Mouse (Mus musculus): ENCODE results near the gene Gpr55. TPM values are rescaled to one million over a fixed set of nuclear protein-coding genes. Genes with fewer than 3 reads are reported as not detected.

Gene Gpr55
- polyA plus RNA-seq, 1 experiment from 2014 or later: 0.05 TPM

DNA sequence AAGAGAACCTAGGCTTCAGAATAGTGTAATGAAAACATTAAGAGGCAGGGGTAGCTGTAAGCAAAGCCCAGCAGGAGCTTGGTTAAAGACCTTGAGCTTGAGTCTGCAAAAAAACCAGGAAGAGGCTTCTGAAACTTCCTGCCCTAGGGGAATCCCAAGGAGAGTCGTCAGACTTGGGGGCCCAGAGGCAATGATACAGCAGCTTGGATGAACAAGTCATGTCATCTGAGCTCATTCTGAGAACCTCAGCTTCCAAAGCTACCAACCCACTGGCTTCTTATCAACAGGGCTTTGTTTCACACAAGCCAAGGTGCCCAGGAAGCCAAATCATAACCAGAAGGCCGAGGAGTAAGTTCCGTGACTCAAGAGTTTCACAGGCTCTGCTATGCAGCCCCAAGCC, 25.0 kb upstream of the Gpr55 start:
- Histone ChIP-seq H3K27ac (no peak overlapping the region), H3K27me3 (no peaks in the 10 kb centered on the region), H3K4me3 (replicated peaks) (no peak overlapping the region), H3K4me2 (no peak overlapping the region), H3K4me1 (replicated peaks) (0 out of 2 replicates have a peak, but pooled peaks cover 3% of the 10 kb centered on the region), H3K9me3 (replicated peaks) (no peaks in the 10 kb centered on the region), H3K9ac (no peak overlapping the region), H3K36me3 (no peaks in the 10 kb centered on the region)
- WGBS (ENCODE audit: insufficient replicate concordance): 55% methylated on average over 3 of the region's 3 CpGs
- ATAC-seq (ENCODE audit: low read depth) (no peak), DNase-seq (no peak)

DNA sequence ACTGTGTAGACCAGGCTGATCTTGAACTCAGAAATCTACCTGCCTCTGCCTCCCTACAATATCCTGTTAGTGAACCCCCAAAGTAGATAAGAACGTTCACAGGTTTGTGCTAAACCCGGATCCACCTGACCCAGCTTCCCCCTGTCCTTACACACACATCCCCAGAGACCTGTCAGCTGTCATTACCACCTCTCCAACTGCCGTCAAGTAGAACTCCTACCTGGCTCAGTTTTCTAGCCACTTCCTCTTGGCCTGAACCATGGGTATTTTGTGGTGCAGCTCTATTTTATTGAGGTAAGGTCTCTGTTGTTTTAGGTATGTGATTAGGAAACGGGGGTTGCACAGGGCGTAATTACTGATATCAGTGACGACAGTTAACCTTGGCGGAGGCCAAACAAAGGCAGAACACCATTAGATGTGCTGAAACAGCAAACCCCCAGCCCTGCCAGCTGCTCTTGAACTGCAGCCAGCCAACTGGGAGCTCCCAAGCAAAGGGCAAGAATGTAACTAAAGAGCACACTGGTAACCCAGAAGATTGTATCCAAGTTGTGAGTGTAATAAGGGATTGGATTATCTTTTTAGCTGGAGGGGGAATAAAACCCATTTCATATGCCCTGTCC, 21.0 kb upstream of the Gpr55 start:
- H3K27ac ChIP-seq: no peak overlapping the region
- no peak for ATAC-seq (ENCODE audit: low read depth)

DNA sequence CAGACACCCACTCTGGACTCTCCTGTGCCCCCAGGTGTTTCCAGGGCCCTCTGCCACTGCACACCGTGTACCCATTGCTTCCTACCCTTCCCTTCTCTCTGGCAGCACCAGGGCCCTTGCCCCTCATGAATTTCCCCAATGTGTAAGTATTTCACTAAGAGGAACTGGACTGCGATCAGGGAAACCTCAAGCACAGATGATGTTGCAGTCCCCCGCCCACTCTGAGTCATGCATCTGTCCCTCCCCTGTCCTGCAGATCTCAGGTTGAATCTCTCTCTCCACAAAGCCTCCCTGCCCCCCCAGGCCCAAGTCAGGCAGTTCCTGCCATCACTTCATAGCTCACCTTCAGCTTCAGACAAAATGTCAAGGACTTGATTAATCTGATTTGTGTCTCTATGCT, 16.9 kb upstream of the Gpr55 start:
- H3K27ac ChIP-seq: no peak overlapping the region
- no peaks in the 10 kb centered on the region for H3K36me3 ChIP-seq
- WGBS (ENCODE audit: insufficient replicate concordance): 15% methylated on average over 3 of the region's 3 CpGs
- H3K27me3 ChIP-seq: no peaks in the 10 kb centered on the region
- no peak overlapping the region for H3K9ac ChIP-seq
- DNase-seq: no peak
- no peak overlapping the region for H3K4me2 ChIP-seq
- H3K4me1 ChIP-seq (replicated peaks): no peaks in the 10 kb centered on the region
- no peaks in the 10 kb centered on the region for H3K9me3 ChIP-seq (replicated peaks)
- no peak overlapping the region for H3K4me3 ChIP-seq (replicated peaks)
- ATAC-seq (ENCODE audit: low read depth): no peak

More for the DNA sequence above, 21.0 kb upstream of the Gpr55 start:
- DNase-seq: no peak
- no peaks in the 10 kb centered on the region for H3K36me3 ChIP-seq
- H3K9me3 ChIP-seq (replicated peaks): no peaks in the 10 kb centered on the region
- H3K9ac ChIP-seq: no peak overlapping the region
- no peak overlapping the region for H3K4me3 ChIP-seq (replicated peaks)
- WGBS (ENCODE audit: insufficient replicate concordance): 32% methylated on average over 7 of the region's 7 CpGs
- no peak overlapping the region for H3K4me2 ChIP-seq
- H3K27me3 ChIP-seq: no peaks in the 10 kb centered on the region
- no peaks in the 10 kb centered on the region for H3K4me1 ChIP-seq (replicated peaks)

GRCm38 (mm10) chr1:85973468-85973877, 12.7 kb upstream of the Gpr55 start:
- DNase-seq (no peak), ATAC-seq (ENCODE audit: low read depth) (no peak)
- H3K27me3 ChIP-seq: no peaks in the 10 kb centered on the region
- no peaks in the 10 kb centered on the region for H3K9me3 ChIP-seq (replicated peaks)
- H3K36me3 ChIP-seq: no peaks in the 10 kb centered on the region
- H3K9ac ChIP-seq: no peak overlapping the region
- H3K4me2 ChIP-seq: no peak overlapping the region
- 64% methylated on average over 2 of the region's 2 CpGs for WGBS (ENCODE audit: insufficient replicate concordance)
- H3K4me1 ChIP-seq (replicated peaks): no peaks in the 10 kb centered on the region
- H3K27ac ChIP-seq: no peak overlapping the region
- H3K4me3 ChIP-seq (replicated peaks): no peak overlapping the region

GRCm38 (mm10) chr1:85972341-85972740, 11.5 kb upstream of the Gpr55 start:
- H3K36me3 ChIP-seq: no peaks in the 10 kb centered on the region
- WGBS (ENCODE audit: insufficient replicate concordance): 60% methylated on average over 3 of the region's 3 CpGs
- H3K4me1 ChIP-seq (replicated peaks): no peaks in the 10 kb centered on the region
- no peaks in the 10 kb centered on the region for H3K27me3 ChIP-seq
- H3K9me3 ChIP-seq (replicated peaks): no peaks in the 10 kb centered on the region
- H3K27ac ChIP-seq: no peak overlapping the region
- ATAC-seq (ENCODE audit: low read depth) (no peak), DNase-seq (no peak)
- H3K9ac ChIP-seq: no peak overlapping the region
- no peak overlapping the region for H3K4me3 ChIP-seq (replicated peaks)
- no peak overlapping the region for H3K4me2 ChIP-seq

GRCm38 (mm10) chr1:85971070-85971469, 10.3 kb upstream of the Gpr55 start:
- H3K4me2 ChIP-seq: no peak overlapping the region
- H3K4me3 ChIP-seq (replicated peaks): no peak overlapping the region
- no peaks in the 10 kb centered on the region for H3K27me3 ChIP-seq
- no peak for DNase-seq
- no peaks in the 10 kb centered on the region for H3K4me1 ChIP-seq (replicated peaks)
- no peaks in the 10 kb centered on the region for H3K36me3 ChIP-seq
- no peak overlapping the region for H3K27ac ChIP-seq
- WGBS (ENCODE audit: insufficient replicate concordance): 71% methylated on average over 3 of the region's 3 CpGs
- H3K9me3 ChIP-seq (replicated peaks): no peaks in the 10 kb centered on the region
- no peak for ATAC-seq (ENCODE audit: low read depth)
- H3K9ac ChIP-seq: no peak overlapping the region

GRCm38 (mm10) chr1:85969519-85969918, 8.7 kb upstream of the Gpr55 start:
- ATAC-seq (ENCODE audit: low read depth) (no peak), DNase-seq (no peak)
- Histone ChIP-seq H3K4me2 (no peak overlapping the region), H3K36me3 (no peaks in the 10 kb centered on the region), H3K9ac (no peak overlapping the region), H3K27ac (no peak overlapping the region), H3K9me3 (replicated peaks) (no peaks in the 10 kb centered on the region), H3K27me3 (no peaks in the 10 kb centered on the region), H3K4me3 (replicated peaks) (no peak overlapping the region), H3K4me1 (replicated peaks) (no peaks in the 10 kb centered on the region)
- 53% methylated on average over 1 of the region's 1 CpGs for WGBS (ENCODE audit: insufficient replicate concordance)

DNA sequence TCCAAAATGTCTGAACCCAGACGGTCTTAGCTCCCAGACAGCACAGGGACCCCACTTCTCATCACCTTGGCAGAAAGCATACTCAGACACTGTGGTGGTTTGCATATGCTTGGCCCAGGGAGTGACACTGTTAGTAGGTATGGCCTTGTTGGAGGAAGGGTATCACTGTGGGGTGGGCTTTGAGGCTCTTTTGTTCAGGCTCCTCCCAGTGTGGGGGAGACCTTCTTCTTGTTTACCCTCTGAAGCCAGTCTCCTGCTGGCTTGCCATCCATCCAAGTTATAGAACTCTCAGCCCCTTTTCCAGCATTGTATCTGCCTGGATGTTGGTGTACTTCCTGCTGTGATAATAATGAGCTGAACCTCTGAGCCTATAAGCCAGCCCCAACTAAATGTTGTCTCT, 8.3 kb upstream of the Gpr55 start:
- Histone ChIP-seq H3K36me3 (no peaks in the 10 kb centered on the region), H3K4me3 (replicated peaks) (no peak overlapping the region), H3K27me3 (no peaks in the 10 kb centered on the region), H3K4me2 (no peak overlapping the region), H3K9me3 (replicated peaks) (no peaks in the 10 kb centered on the region), H3K4me1 (replicated peaks) (no peaks in the 10 kb centered on the region), H3K9ac (no peak overlapping the region), H3K27ac (no peak overlapping the region)
- DNase-seq (no peak), ATAC-seq (ENCODE audit: low read depth) (no peak)
- WGBS (ENCODE audit: insufficient replicate concordance): 70% methylated on average over 1 of the region's 1 CpGs

DNA sequence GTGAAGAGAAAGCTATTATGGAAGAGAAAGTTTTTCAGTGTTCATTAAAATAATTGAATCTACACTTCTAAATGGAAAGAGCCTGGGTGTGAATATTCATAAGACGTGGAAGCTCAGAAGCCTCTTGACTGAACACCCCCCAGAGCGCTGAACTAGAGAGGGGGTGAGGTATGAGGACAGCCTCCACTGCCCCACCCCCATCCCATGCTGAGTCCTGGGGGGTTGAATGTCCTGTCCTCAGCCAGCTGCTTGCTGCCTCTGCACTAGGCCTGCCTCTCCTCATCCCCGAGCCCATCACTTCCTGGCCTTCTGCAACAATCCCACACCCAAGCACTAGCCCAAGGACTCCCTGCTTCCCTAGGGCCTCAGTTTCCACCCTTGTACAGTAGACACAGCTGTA, 5.0 kb upstream of the Gpr55 start:
- no peak for ATAC-seq (ENCODE audit: low read depth)
- 42% methylated on average over 3 of the region's 3 CpGs for WGBS (ENCODE audit: insufficient replicate concordance)

DNA sequence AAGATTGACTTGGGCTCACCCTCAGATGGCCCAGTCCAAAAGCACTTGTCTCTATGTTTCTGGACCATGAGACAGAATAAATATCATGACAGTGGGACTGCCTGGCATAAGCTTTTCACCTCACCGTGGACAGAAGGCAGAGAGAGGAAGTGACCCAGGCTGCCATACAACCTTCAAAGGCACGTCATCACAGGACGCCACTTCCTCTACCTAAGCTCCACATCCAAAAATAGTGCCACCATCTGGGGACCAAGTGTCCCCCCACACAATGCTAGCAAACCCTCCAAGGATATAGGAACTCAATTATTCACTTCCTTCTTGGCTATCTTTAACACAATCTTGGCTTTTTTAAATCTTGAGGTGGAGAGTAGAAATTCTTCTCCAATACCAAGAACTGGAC, 1.3 kb upstream of the Gpr55 start:
- Histone ChIP-seq H3K27ac (no peak overlapping the region), H3K4me3 (replicated peaks) (no peak overlapping the region), H3K4me1 (replicated peaks) (peaks cover 23% of the 10 kb centered on the region), H3K9me3 (replicated peaks) (no peaks in the 10 kb centered on the region), H3K27me3 (no peaks in the 10 kb centered on the region), H3K9ac (no peak overlapping the region), H3K36me3 (no peaks in the 10 kb centered on the region), H3K4me2 (no peak overlapping the region)
- DNase-seq (no peak), ATAC-seq (ENCODE audit: low read depth) (no peak)
- WGBS (ENCODE audit: insufficient replicate concordance): 15% methylated on average over 3 of the region's 3 CpGs

More for the DNA sequence above, 5.0 kb upstream of the Gpr55 start:
- H3K9me3 ChIP-seq (replicated peaks): no peaks in the 10 kb centered on the region
- no peak overlapping the region for H3K27ac ChIP-seq
- no peak for DNase-seq
- H3K9ac ChIP-seq: no peak overlapping the region
- no peak overlapping the region for H3K4me2 ChIP-seq
- H3K4me1 ChIP-seq (replicated peaks): no peaks in the 10 kb centered on the region
- no peaks in the 10 kb centered on the region for H3K36me3 ChIP-seq
- H3K27me3 ChIP-seq: no peaks in the 10 kb centered on the region
- H3K4me3 ChIP-seq (replicated peaks): no peak overlapping the region

DNA sequence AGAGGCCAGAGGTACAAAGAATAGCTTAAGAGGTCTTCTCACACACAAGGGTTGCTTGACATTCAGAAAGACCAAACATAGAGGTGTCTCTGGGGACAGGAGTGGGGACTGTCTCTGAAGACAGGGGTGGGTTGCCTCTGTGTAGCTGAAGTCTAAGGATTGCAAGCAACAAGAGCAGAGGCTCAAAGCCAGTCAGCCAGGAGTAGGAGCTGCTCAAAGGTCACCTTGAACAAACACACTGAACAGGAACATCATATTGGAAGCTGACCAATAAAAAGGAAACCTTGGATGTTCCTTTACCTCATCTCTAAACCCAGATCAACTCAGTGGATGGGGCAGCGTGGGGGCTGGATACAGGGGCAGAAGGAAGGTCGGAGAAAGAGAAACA, 924 bp downstream of the Gpr55 start:
- Histone ChIP-seq H3K27me3 (no peaks in the 10 kb centered on the region), H3K4me2 (no peak overlapping the region), H3K9me3 (replicated peaks) (no peaks in the 10 kb centered on the region), H3K4me3 (replicated peaks) (no peak overlapping the region), H3K36me3 (no peaks in the 10 kb centered on the region), H3K27ac (peak overlapping the region; percentile 45), H3K4me1 (replicated peaks) (peaks cover 23% of the 10 kb centered on the region), H3K9ac (no peak overlapping the region)
- no peak for DNase-seq
- ATAC-seq (ENCODE audit: low read depth): peak; percentile 19; the same call in 1 of the 2 replicates
- 36% methylated on average over 2 of the region's 2 CpGs for WGBS (ENCODE audit: insufficient replicate concordance)

DNA sequence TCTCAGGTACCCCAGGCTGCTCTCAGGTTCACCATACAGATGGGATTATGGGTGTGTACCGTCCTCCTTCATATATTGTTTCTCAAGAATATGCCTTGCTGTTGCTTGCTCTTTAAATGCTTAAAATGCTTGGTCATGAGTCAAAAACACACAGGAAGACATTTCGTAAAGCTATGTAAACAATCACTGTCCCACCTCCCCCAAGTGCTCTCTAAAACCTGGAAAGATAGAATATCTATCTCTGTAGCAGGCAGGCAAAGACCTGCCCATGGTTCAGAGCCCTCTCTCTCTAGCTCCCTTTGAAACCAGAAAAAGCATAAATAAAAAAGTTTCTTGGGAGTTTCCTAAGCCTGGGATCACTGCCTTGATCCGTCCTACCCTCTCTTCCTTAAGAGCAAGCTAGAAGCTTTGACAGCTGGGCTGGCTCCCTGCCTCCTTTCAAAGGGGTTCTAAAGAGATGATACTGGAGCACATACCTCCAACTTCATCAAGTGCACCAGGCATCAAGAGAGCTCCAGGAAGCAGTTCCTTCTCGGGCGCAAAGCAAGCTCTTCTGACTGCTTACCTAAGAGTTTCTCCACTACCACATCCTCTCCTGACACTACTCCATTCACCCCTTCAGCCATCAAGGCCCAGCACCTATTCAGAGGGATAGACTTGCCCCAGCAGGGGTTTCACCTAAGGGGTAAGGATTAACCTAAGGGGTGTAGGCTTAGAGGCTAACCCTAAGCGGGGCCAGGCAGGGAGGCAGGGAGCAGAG, 1.5 kb downstream of the Gpr55 start:
- H3K27me3 ChIP-seq: no peaks in the 10 kb centered on the region
- H3K9me3 ChIP-seq (replicated peaks): no peaks in the 10 kb centered on the region
- WGBS (ENCODE audit: insufficient replicate concordance): 53% methylated on average over 6 of the region's 6 CpGs
- DNase-seq (no peak), ATAC-seq (ENCODE audit: low read depth) (peak; percentile 47; the same call in 1 of the 2 replicates)
- H3K4me3 ChIP-seq (replicated peaks): no peak overlapping the region
- H3K4me1 ChIP-seq (replicated peaks): peaks cover 23% of the 10 kb centered on the region
- H3K36me3 ChIP-seq: no peaks in the 10 kb centered on the region
- H3K27ac ChIP-seq: peak overlapping the region; percentile 45
- no peak overlapping the region for H3K4me2 ChIP-seq
- no peak overlapping the region for H3K9ac ChIP-seq
